Mouse (Mus musculus): ENCODE results near the gene Sez6.

- TF ChIP-seq CTCF (IDR thresholded peaks at IDR 0.05; ENCODE audit: low read depth) (no peak), EP300 (IDR thresholded peaks at IDR 0.05; ENCODE audit: low read depth) (no peak)
Observed at GRCm38 (mm10) chr11:77968786-77969185, 38.2 kb downstream of the Sez6 start.
